Mouse (Mus musculus) forebrain, embryonic 10.5 days (tissue): ENCODE results near the gene Tmem132c. TPM values are rescaled to one million over a fixed set of nuclear protein-coding genes. Genes with fewer than 3 reads are reported as not detected.

ENCODE experiments used
- DNase-seq: peaks from one replicate; pipeline ENCODE4 v3.0.0-alpha.2; 2017; ENCODE audit warnings: low spot score; ENCODE audit errors: extremely low spot score
- H3K27ac ChIP-seq: fragments of 300-500 bp; sonication (generic); 2 replicates; pipeline ENCODE4 v1.5.1; 2016; ENCODE audit warnings: mild to moderate bottlenecking
- H3K27me3 ChIP-seq: fragments of 300-500 bp; sonication (generic); 2 replicates; pipeline ENCODE4 v1.6.1; 2016; ENCODE audit warnings: mild to moderate bottlenecking; ENCODE audit not compliant: poor library complexity, severe bottlenecking
- H3K36me3 ChIP-seq: fragments of 300-500 bp; sonication (generic); replicated peaks from 2 replicates; pipeline ENCODE4 v1.6.1; 2016; ENCODE audit warnings: mild to moderate bottlenecking, moderate library complexity
- H3K4me1 ChIP-seq: fragments of 300-500 bp; sonication (generic); 2 replicates; pipeline ENCODE4 v1.6.1; 2016
- H3K4me3 ChIP-seq: fragments of 300-500 bp; sonication (generic); 2 replicates; pipeline ENCODE4 v1.5.1; 2016; ENCODE audit warnings: mild to moderate bottlenecking, moderate library complexity
- H3K9me3 ChIP-seq: fragments of 300-500 bp; sonication (generic); 2 replicates; pipeline ENCODE4 v1.6.1; 2016; ENCODE audit warnings: mild to moderate bottlenecking, moderate library complexity
- WGBS: fragments of 180-500 bp; shearing (Covaris S2); methylation state at CpG from one replicate; pipeline ENCODE4 v1.1.7; 2016; 5-methylcytosine and 5-hydroxymethylcytosine counted together
- polyA plus RNA-seq: library from polyadenylated mRNA; unstranded; fragments of >200 nt; fragmentation: Nextera tagmentation; extraction: Ambion mirVana; gene quantifications from 2 replicates; pipeline ENCODE4 v1.2.1, GENCODE M21; 2016

Gene Tmem132c
- polyA plus RNA-seq, 1 experiment from 2014 or later = 27.9 TPM

- H3K27ac ChIP-seq = no peak overlapping the region
- DNase-seq = no peak
- 94% methylated on average over 5 of the region's 5 CpGs for WGBS
- H3K4me1 ChIP-seq = no peaks in the 10 kb centered on the region
- peaks cover 4% of the 10 kb centered on the region; the same call in 1 of the 2 replicates for H3K36me3 ChIP-seq
- H3K27me3 ChIP-seq = no peaks in the 10 kb centered on the region
- peaks cover 20% of the 10 kb centered on the region for H3K9me3 ChIP-seq
- H3K4me3 ChIP-seq = no peak overlapping the region
Measured at GRCm38 (mm10) chr5:127391187-127391586, 149.6 kb downstream of the Tmem132c start.

GRCm38 (mm10) chr5:127396889-127397288 lies 155.3 kb downstream of the Tmem132c start:
- Histone ChIP-seq H3K9me3 (peaks cover 6% of the 10 kb centered on the region; the same call in 1 of the 2 replicates), H3K36me3 (no peaks in the 10 kb centered on the region), H3K27me3 (no peaks in the 10 kb centered on the region), H3K27ac (peak overlapping the region; percentile 61; the same call in 1 of the 2 replicates), H3K4me1 (peaks cover 35% of the 10 kb centered on the region), H3K4me3 (no peak overlapping the region)
- no peak for DNase-seq
- WGBS = 90% methylated on average over 9 of the region's 9 CpGs

- 12% methylated on average over 7 of the region's 7 CpGs for WGBS
- DNase-seq = peak; percentile 60
- H3K27ac ChIP-seq = peak overlapping the region; percentile 61
- H3K27me3 ChIP-seq = no peaks in the 10 kb centered on the region
- peaks cover 6% of the 10 kb centered on the region for H3K9me3 ChIP-seq
- peaks cover 35% of the 10 kb centered on the region for H3K4me1 ChIP-seq
- peaks cover 9% of the 10 kb centered on the region for H3K36me3 ChIP-seq
- H3K4me3 ChIP-seq = no peak overlapping the region; the same call in 1 of the 2 replicates
Measured at GRCm38 (mm10) chr5:127398010-127398409, 156.4 kb downstream of the Tmem132c start.

- WGBS = 74% methylated on average over 18 of the region's 18 CpGs
- Histone ChIP-seq H3K4me1 (peaks cover 40% of the 10 kb centered on the region), H3K9me3 (peaks cover 10% of the 10 kb centered on the region), H3K27me3 (no peaks in the 10 kb centered on the region), H3K36me3 (peaks cover 11% of the 10 kb centered on the region), H3K4me3 (no peak overlapping the region), H3K27ac (peak overlapping the region; percentile 77)
- DNase-seq = no peak
Measured at GRCm38 (mm10) chr5:127405391-127406000, 163.9 kb downstream of the Tmem132c start.

GRCm38 (mm10) chr5:127406014-127406655 lies 164.5 kb downstream of the Tmem132c start:
- H3K27ac ChIP-seq = peak overlapping the region; percentile 77
- peaks cover 40% of the 10 kb centered on the region for H3K4me1 ChIP-seq
- peaks cover 11% of the 10 kb centered on the region for H3K36me3 ChIP-seq
- H3K4me3 ChIP-seq = no peak overlapping the region
- WGBS = 26% methylated on average over 9 of the region's 9 CpGs
- peaks cover 10% of the 10 kb centered on the region for H3K9me3 ChIP-seq
- H3K27me3 ChIP-seq = no peaks in the 10 kb centered on the region
- DNase-seq = peak; percentile 42

- no peaks in the 10 kb centered on the region for H3K27me3 ChIP-seq
- H3K9me3 ChIP-seq = peaks cover 8% of the 10 kb centered on the region; the same call in 1 of the 2 replicates
- no peaks in the 10 kb centered on the region for H3K4me1 ChIP-seq
- 84% methylated on average over 7 of the region's 7 CpGs for WGBS
- no peak for DNase-seq
- no peak overlapping the region for H3K4me3 ChIP-seq
- H3K27ac ChIP-seq = no peak overlapping the region
- peaks cover 7% of the 10 kb centered on the region for H3K36me3 ChIP-seq
Measured at GRCm38 (mm10) chr5:127416536-127416935, 174.9 kb downstream of the Tmem132c start.

GRCm38 (mm10) chr5:127423936-127424335 lies 182.3 kb downstream of the Tmem132c start:
- DNase-seq = no peak
- Histone ChIP-seq H3K4me1 (no peaks in the 10 kb centered on the region; the same call in 1 of the 2 replicates), H3K36me3 (no peaks in the 10 kb centered on the region), H3K27ac (no peak overlapping the region), H3K9me3 (no peaks in the 10 kb centered on the region), H3K4me3 (no peak overlapping the region), H3K27me3 (no peaks in the 10 kb centered on the region)

- H3K27ac ChIP-seq = no peak overlapping the region
- WGBS = 67% methylated on average over 10 of the region's 10 CpGs
- DNase-seq = no peak
Measured at GRCm38 (mm10) chr5:127429124-127429523, 187.5 kb downstream of the Tmem132c start.

GRCm38 (mm10) chr5:127431561-127431960 lies 190.0 kb downstream of the Tmem132c start:
- H3K9me3 ChIP-seq = no peaks in the 10 kb centered on the region
- H3K4me1 ChIP-seq = peaks cover 21% of the 10 kb centered on the region
- no peak overlapping the region for H3K27ac ChIP-seq
- no peaks in the 10 kb centered on the region for H3K36me3 ChIP-seq
- H3K27me3 ChIP-seq = no peaks in the 10 kb centered on the region
- WGBS = 82% methylated on average over 9 of the region's 9 CpGs
- DNase-seq = no peak
- no peak overlapping the region for H3K4me3 ChIP-seq

More at GRCm38 (mm10) chr5:127429124-127429523, 187.5 kb downstream of the Tmem132c start:
- no peaks in the 10 kb centered on the region for H3K9me3 ChIP-seq
- H3K4me3 ChIP-seq = no peak overlapping the region
- H3K4me1 ChIP-seq = peaks cover 21% of the 10 kb centered on the region
- no peaks in the 10 kb centered on the region for H3K27me3 ChIP-seq
- H3K36me3 ChIP-seq = no peaks in the 10 kb centered on the region

GRCm38 (mm10) chr5:127436836-127437235 lies 195.2 kb downstream of the Tmem132c start:
- Histone ChIP-seq H3K9me3 (peaks cover 8% of the 10 kb centered on the region; the same call in 1 of the 2 replicates), H3K36me3 (0 out of 2 replicates have a peak, but pooled peaks cover 5% of the 10 kb centered on the region), H3K27ac (no peak overlapping the region), H3K27me3 (no peaks in the 10 kb centered on the region), H3K4me1 (peaks cover 22% of the 10 kb centered on the region), H3K4me3 (no peak overlapping the region)
- 96% methylated on average over 5 of the region's 5 CpGs for WGBS
- no peak for DNase-seq

- H3K27ac ChIP-seq = no peak overlapping the region
- 94% methylated on average over 4 of the region's 4 CpGs for WGBS
- H3K4me1 ChIP-seq = peaks cover 20% of the 10 kb centered on the region
- no peaks in the 10 kb centered on the region for H3K27me3 ChIP-seq
- peaks cover 8% of the 10 kb centered on the region; the same call in 1 of the 2 replicates for H3K9me3 ChIP-seq
- H3K4me3 ChIP-seq = no peak overlapping the region
- no peak for DNase-seq
- H3K36me3 ChIP-seq = 0 out of 2 replicates have a peak, but pooled peaks cover 5% of the 10 kb centered on the region
Measured at GRCm38 (mm10) chr5:127438639-127439038, 197.0 kb downstream of the Tmem132c start.

- 0 out of 2 replicates have a peak, but pooled peaks cover 5% of the 10 kb centered on the region for H3K36me3 ChIP-seq
- peaks cover 8% of the 10 kb centered on the region; the same call in 1 of the 2 replicates for H3K9me3 ChIP-seq
- H3K27me3 ChIP-seq = no peaks in the 10 kb centered on the region
- no peak overlapping the region for H3K4me3 ChIP-seq
- peaks cover 20% of the 10 kb centered on the region for H3K4me1 ChIP-seq
- no peak for DNase-seq
- H3K27ac ChIP-seq = peak overlapping the region; percentile 65; the same call in 1 of the 2 replicates
- 53% methylated on average over 10 of the region's 10 CpGs for WGBS
Measured at GRCm38 (mm10) chr5:127441963-127442362, 200.4 kb downstream of the Tmem132c start.

GRCm38 (mm10) chr5:127453580-127453979 lies 212.0 kb downstream of the Tmem132c start:
- Histone ChIP-seq H3K27me3 (no peaks in the 10 kb centered on the region), H3K4me1 (no peaks in the 10 kb centered on the region), H3K4me3 (no peak overlapping the region), H3K36me3 (no peaks in the 10 kb centered on the region), H3K27ac (no peak overlapping the region), H3K9me3 (peaks cover 12% of the 10 kb centered on the region; the same call in 1 of the 2 replicates)
- 26% methylated on average over 4 of the region's 4 CpGs for WGBS
- peak; percentile 24 for DNase-seq
